ENCODE assay signal across 9 mouse cellular contexts in genomic region chr11:118428944-118429709, GRCm38 (mm10). TPM values are rescaled to one million over a fixed set of nuclear protein-coding genes. Genes with fewer than 3 reads are reported as not detected.
DNase-seq lines count a peak whose midpoint lies in the region; ATAC-seq and TF ChIP-seq lines count a peak whose summit lies in the region.
"Had no signal": no experiment of that assay in that cellular context is flagged by ENCODE, and none has a peak within 500 bp of the region (broad histone marks: within the 10 kb centered on the region; RNA-seq: fewer than 3 reads in every experiment).

No protein-coding gene starts in this region.

- DNase-seq in spleen, adult 2 months (ENCODE audit: low read depth in 1 of 2, low spot score in 2 of 2): no peak
- no peak for DNase-seq in spleen, postnatal 10 days (ENCODE audit: low spot score in 2 of 2)
- DNase-seq in Muller cell, postnatal 12 days (ENCODE audit: inconsistent ontology term): no peak
- DNase-seq in urinary bladder, postnatal 25 days (ENCODE audit: low spot score): no peak
- no peak for DNase-seq in thymus, postnatal 25 days

- no peak overlapping the region for H3K9ac ChIP-seq in heart, embryonic 15.5 days
- H3K9ac ChIP-seq in limb, embryonic 15.5 days: peak overlapping the region; percentile 28; the same call in 1 of the 2 replicates

- TF ChIP-seq POLR2A in spleen, adult 2 months (IDR thresholded peaks at IDR 0.05; ENCODE audit: low read depth, low read length): no peak

- H3K4me2 ChIP-seq in heart, embryonic 15.5 days: peak overlapping the region; percentile 61
- H3K4me2 ChIP-seq in limb, embryonic 15.5 days: peak overlapping the region; percentile 66

- 73% methylated on average over 8 of the region's 8 CpGs for WGBS in spleen, adult 2 months
- 48% methylated on average over 8 of the region's 8 CpGs for WGBS in heart, embryonic 15.5 days
- WGBS in limb, embryonic 15.5 days: 48% methylated on average over 8 of the region's 8 CpGs

- ATAC-seq in heart, embryonic 15.5 days (replicated peaks; ENCODE audit: insufficient number of reproducible peaks, insufficient read depth, low FRiP score, low read depth): no peak
- no peak for ATAC-seq in limb, embryonic 15.5 days (ENCODE audit: insufficient number of reproducible peaks, low FRiP score, low TSS enrichment, low read depth)
- ATAC-seq in megakaryocyte-erythroid progenitor cell, adult 5-6 weeks (replicated peaks; ENCODE audit: low FRiP score, low TSS enrichment, poor library complexity, severe bottlenecking): no peak

- no peaks in the 10 kb centered on the region; the same call in 1 of the 2 replicates for H3K4me1 ChIP-seq in spleen, adult 2 months (ENCODE audit: control insufficient read depth, insufficient read depth, insufficient read length)
- H3K4me1 ChIP-seq in heart, embryonic 15.5 days (replicated peaks): peaks cover 70% of the 10 kb centered on the region
- H3K4me1 ChIP-seq in limb, embryonic 15.5 days: peaks cover 78% of the 10 kb centered on the region

- H3K9me3 ChIP-seq in heart, embryonic 15.5 days (replicated peaks): no peaks in the 10 kb centered on the region
- no peaks in the 10 kb centered on the region for H3K9me3 ChIP-seq in limb, embryonic 15.5 days

- H3K36me3 ChIP-seq in spleen, adult 2 months (ENCODE audit: control insufficient read depth, insufficient read depth, low read length): no peaks in the 10 kb centered on the region
- H3K36me3 ChIP-seq in heart, embryonic 15.5 days: no peaks in the 10 kb centered on the region
- no peaks in the 10 kb centered on the region for H3K36me3 ChIP-seq in limb, embryonic 15.5 days

- H3K27me3 ChIP-seq in spleen, adult 2 months (ENCODE audit: control insufficient read depth, insufficient read depth, low read length): no peaks in the 10 kb centered on the region
- H3K27me3 ChIP-seq in heart, embryonic 15.5 days: no peaks in the 10 kb centered on the region; the same call in 1 of the 2 replicates
- no peaks in the 10 kb centered on the region for H3K27me3 ChIP-seq in limb, embryonic 15.5 days

- peak overlapping the region; percentile 40 for H3K27ac ChIP-seq in spleen, adult 2 months (ENCODE audit: insufficient read depth, low read length)
- peak overlapping the region; percentile 80 for H3K27ac ChIP-seq in heart, embryonic 15.5 days
- peak overlapping the region; percentile 73 for H3K27ac ChIP-seq in limb, embryonic 15.5 days

- no peak for TF ChIP-seq CTCF in spleen, adult 2 months (IDR thresholded peaks at IDR 0.05; ENCODE audit: extremely low read depth, insufficient read depth, insufficient read length, insufficient replicate concordance)

- H3K4me3 ChIP-seq in spleen, adult 2 months (ENCODE audit: extremely low read depth, insufficient read depth, insufficient read length): peak overlapping the region; percentile 2; the same call in 1 of the 2 replicates
- H3K4me3 ChIP-seq in heart, embryonic 15.5 days: peak overlapping the region; percentile 43
- H3K4me3 ChIP-seq in limb, embryonic 15.5 days: peak overlapping the region; percentile 45

RNA-seq across cellular contexts. Expression of gene C1qtnf1, which starts 1.1 kb away (rescaled TPM):
- 10.5 and 12.0 TPM in 2 replicates for polyA plus RNA-seq in spleen, adult 2 months (2012; rRNA removed)
- polyA plus RNA-seq in heart, embryonic 15.5 days (2015; fragmentation: Nextera tagmentation; extraction: Ambion mirVana): 7.9 and 10.1 TPM in 2 replicates
- 12.1 and 14.8 TPM in 2 replicates for polyA plus RNA-seq in limb, embryonic 15.5 days (2015; fragmentation: Nextera tagmentation; extraction: Ambion mirVana)
- not detected in 2 replicates for total RNA-seq in megakaryocyte-erythroid progenitor cell, adult 5-6 weeks (2014; fragmentation: Nextera tagmentation)
- not detected in 2 replicates for total RNA-seq in megakaryocyte-erythroid progenitor cell, adult 5-6 weeks (2017)
- total RNA-seq: hematopoietic stem cell, adult 5-6 weeks had no signal

RNA-seq across cellular contexts. Expression of gene Cant1, which starts 10.2 kb away (rescaled TPM):
- 42.7 and 50.5 TPM in 2 replicates for polyA plus RNA-seq in spleen, adult 2 months (2012; rRNA removed)
- 17.2 and 24.3 TPM in 2 replicates for polyA plus RNA-seq in heart, embryonic 15.5 days (2015; fragmentation: Nextera tagmentation; extraction: Ambion mirVana)
- polyA plus RNA-seq in limb, embryonic 15.5 days (2015; fragmentation: Nextera tagmentation; extraction: Ambion mirVana): 29.3 and 30.6 TPM in 2 replicates
- total RNA-seq in megakaryocyte-erythroid progenitor cell, adult 5-6 weeks (2014; fragmentation: Nextera tagmentation): 23.9 and 24.7 TPM in 2 replicates
- total RNA-seq in megakaryocyte-erythroid progenitor cell, adult 5-6 weeks (2017): 7.3 and 11.3 TPM in 2 replicates

RNA-seq across cellular contexts. Expression of gene Lgals3bp, which starts 27.2 kb away (rescaled TPM):
- polyA plus RNA-seq in spleen, adult 2 months (2012; rRNA removed): 253 and 254 TPM in 2 replicates
- polyA plus RNA-seq in heart, embryonic 15.5 days (2015; fragmentation: Nextera tagmentation; extraction: Ambion mirVana): 9.6 and 20.7 TPM in 2 replicates
- polyA plus RNA-seq in limb, embryonic 15.5 days (2015; fragmentation: Nextera tagmentation; extraction: Ambion mirVana): 8.0 and 11.5 TPM in 2 replicates
- total RNA-seq in megakaryocyte-erythroid progenitor cell, adult 5-6 weeks (2014; fragmentation: Nextera tagmentation): 174 and 211 TPM in 2 replicates
- total RNA-seq in megakaryocyte-erythroid progenitor cell, adult 5-6 weeks (2017): 112 and 174 TPM in 2 replicates

RNA-seq across cellular contexts. Expression of gene Engase, which starts 47.5 kb away (rescaled TPM):
- polyA plus RNA-seq in spleen, adult 2 months (2012; rRNA removed): 13.8 and 19.1 TPM in 2 replicates
- 4.1 and 5.0 TPM in 2 replicates for polyA plus RNA-seq in heart, embryonic 15.5 days (2015; fragmentation: Nextera tagmentation; extraction: Ambion mirVana)
- polyA plus RNA-seq in limb, embryonic 15.5 days (2015; fragmentation: Nextera tagmentation; extraction: Ambion mirVana): 6.1 and 6.6 TPM in 2 replicates
- total RNA-seq in megakaryocyte-erythroid progenitor cell, adult 5-6 weeks (2014; fragmentation: Nextera tagmentation): 13.5 and 13.7 TPM in 2 replicates
- 6.1 and 10.7 TPM in 2 replicates for total RNA-seq in megakaryocyte-erythroid progenitor cell, adult 5-6 weeks (2017)

Comparison
In these comparisons a context has a peak if more than half of its experiments do, and no peak if none do; other contexts are left out.
1. RNA of gene Lgals3bp, which starts 27.2 kb away (polyA plus RNA-seq): 253 to 254 TPM in spleen, adult 2 months; 9.6 to 20.7 TPM in heart, embryonic 15.5 days and 8.0 to 11.5 TPM in limb, embryonic 15.5 days; every median in the first group is over 10 times any median in the second.
2. Peak in every context shown above with its lines, with median percentiles within 50 percentile points of each other: H3K27ac ChIP-seq and H3K4me3 ChIP-seq.